Mouse (Mus musculus) CH12.LX (cell line): Measurements from ENCODE around the gene Ak8.

Experiments
- CTCF ChIP-seq, 2 experiments: IDR thresholded peaks in 1 of 2; conservative IDR thresholded peaks in 1 of 2; 2 replicates each; pipeline ENCODE4 v1.5.1; 2011 to 2012; ENCODE audit warnings: low read depth in 2 of 2, low read length in 2 of 2, improper control_type of control experiment in 1 of 2, inconsistent platforms in 1 of 2, mild to moderate bottlenecking in 1 of 2, moderate library complexity in 1 of 2
- E2F4 ChIP-seq: IDR thresholded peaks from 2 replicates; pipeline ENCODE4 v1.6.1; 2011; ENCODE audit warnings: low read depth, low read length, improper control_type of control experiment; ENCODE audit not compliant: insufficient replicate concordance
- ELF1 ChIP-seq: IDR thresholded peaks from 2 replicates; pipeline ENCODE4 v1.6.1; 2014; ENCODE audit warnings: low read depth, mild to moderate bottlenecking, inconsistent platforms, low read length, improper control_type of control experiment
- ETS1 ChIP-seq: conservative IDR thresholded peaks from 2 replicates; pipeline ENCODE4 v1.6.1; 2012; ENCODE audit warnings: low read depth, mild to moderate bottlenecking, inconsistent platforms, low read length, improper control_type of control experiment, moderate library complexity
- IRF4 ChIP-seq: IDR thresholded peaks from 2 replicates; pipeline ENCODE4 v1.6.1; 2014; ENCODE audit warnings: low read depth, mild to moderate bottlenecking, inconsistent platforms, low read length, improper control_type of control experiment
- MAFK ChIP-seq: IDR thresholded peaks from 2 replicates; pipeline ENCODE4 v1.6.1; 2011; ENCODE audit warnings: low read length, improper control_type of control experiment; ENCODE audit not compliant: insufficient replicate concordance
- POLR2A ChIP-seq: IDR thresholded peaks from 2 replicates; pipeline ENCODE4 v1.6.1; 2011; ENCODE audit warnings: low read depth, mild to moderate bottlenecking, improper control_type of control experiment, low read length
- SIN3A ChIP-seq: IDR thresholded peaks from 2 replicates; pipeline ENCODE4 v1.6.1; 2012; ENCODE audit warnings: low read length, improper control_type of control experiment, inconsistent platforms
- TBP ChIP-seq: conservative IDR thresholded peaks from 2 replicates; pipeline ENCODE4 v1.6.1; 2011; ENCODE audit warnings: low read depth, low read length, improper control_type of control experiment
- USF2 ChIP-seq: conservative IDR thresholded peaks from 2 replicates; pipeline ENCODE4 v1.6.1; 2011; ENCODE audit warnings: low read depth, low read length, improper control_type of control experiment
- ZC3H11A ChIP-seq: IDR thresholded peaks from 2 replicates; pipeline ENCODE4 v1.6.1; 2012; ENCODE audit warnings: low read depth, mild to moderate bottlenecking, inconsistent platforms, low read length, improper control_type of control experiment

DNA sequence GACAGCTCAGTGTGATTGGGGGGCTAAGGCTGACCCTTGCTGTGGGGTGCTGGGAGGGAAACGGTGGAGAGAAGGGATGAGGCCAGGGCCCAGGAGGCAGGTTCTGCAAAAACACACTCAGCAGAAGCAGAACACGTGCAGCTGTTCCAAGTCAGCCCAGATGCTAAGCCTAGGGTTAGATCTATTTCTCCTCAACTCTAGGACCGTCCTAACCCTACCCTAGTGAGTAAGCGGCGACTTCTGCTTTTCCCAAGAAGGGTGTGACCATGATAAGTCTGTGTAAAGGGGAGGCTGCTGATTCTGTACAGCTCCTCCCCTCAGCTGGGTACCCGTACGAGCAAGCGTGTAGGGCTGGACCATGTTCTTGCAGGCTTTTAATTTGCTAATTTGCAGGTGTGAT lies 96.3 kb downstream of the Ak8 start:
- TF ChIP-seq MAFK (no peak), IRF4 (no peak), ETS1 (no peak), CTCF (conservative IDR thresholded peaks at IDR 0.05 in 1 of 2, IDR thresholded peaks at IDR 0.05 in 1 of 2; ENCODE audit: low read depth in 2 of 2, low read length in 2 of 2) (no peak), E2F4 (no peak), ELF1 (no peak), SIN3A (no peak), POLR2A (no peak), TBP (no peak), ZC3H11A (no peak), USF2 (no peak)
